Mouse (Mus musculus) testis, adult 2 months (tissue): ENCODE data around the gene Elane.

ENCODE experiments used
- CTCF ChIP-seq: fragments of 200-500 bp; IDR thresholded peaks from 2 replicates; pipeline ENCODE4 v1.5.1; 2012; ENCODE audit warnings: low read depth, mild to moderate bottlenecking, inconsistent platforms, low read length, moderate library complexity; ENCODE audit not compliant: control insufficient read depth, insufficient read depth, insufficient replicate concordance
- POLR2A ChIP-seq: fragments of 200-500 bp; IDR thresholded peaks from 2 replicates; pipeline ENCODE4 v1.6.1; 2012; ENCODE audit warnings: low read depth, mild to moderate bottlenecking, inconsistent platforms, low read length, moderate library complexity; ENCODE audit not compliant: control insufficient read depth

GRCm38 (mm10) chr10:79857452-79857811 is 28.6 kb upstream of the Elane start:
- TF ChIP-seq CTCF (no peak), POLR2A (no peak)
